Mouse (Mus musculus) megakaryocyte, embryonic 14.5 days (primary cell): Measurements from ENCODE around the gene Cmtm5.

Source experiments
- FLI1 ChIP-seq: IDR thresholded peaks from 2 replicates; pipeline ENCODE4 v1.6.1; 2012; ENCODE audit warnings: low read length, inconsistent platforms, mixed read lengths
- GATA1 ChIP-seq: IDR thresholded peaks from 3 replicates; pipeline ENCODE4 v1.6.1; 2012; ENCODE audit warnings: mixed read lengths, low read length, inconsistent platforms, borderline replicate concordance

GRCm38 (mm10) chr14:54959197-54959596 lies 23.1 kb downstream of the Cmtm5 start:
- no peak for TF ChIP-seq GATA1
- no peak for TF ChIP-seq FLI1
